Mouse (Mus musculus) B cell, adult 2 months (primary cell): ENCODE results near the gene Slc25a13.

Experiments
- DNase-seq, 2 experiments: peaks; one replicate each; pipeline ENCODE4 v3.0.0; 2022

Slc25a13 gene

GRCm38 (mm10) chr6:6011364-6011763, 205.6 kb downstream of the Slc25a13 start:
- no peak for DNase-seq

- peak; percentile 40 to 42 for DNase-seq
Observed at GRCm38 (mm10) chr6:6005762-6006431, 211.1 kb downstream of the Slc25a13 start.

GRCm38 (mm10) chr6:6004756-6005485, 212.1 kb downstream of the Slc25a13 start:
- no peak for DNase-seq

GRCm38 (mm10) chr6:6002061-6002460, 214.9 kb downstream of the Slc25a13 start:
- DNase-seq, result no peak

- no peak for DNase-seq
Observed at GRCm38 (mm10) chr6:5997535-5997934, 219.4 kb downstream of the Slc25a13 start.

- no peak for DNase-seq
Observed at GRCm38 (mm10) chr6:5993056-5993455, 223.9 kb downstream of the Slc25a13 start.

GRCm38 (mm10) chr6:5991817-5992755, 224.9 kb downstream of the Slc25a13 start:
- no peak for DNase-seq

GRCm38 (mm10) chr6:5991243-5991642, 225.7 kb downstream of the Slc25a13 start:
- no peak for DNase-seq
